Mouse (Mus musculus) ovary, postnatal 36 days (tissue): ENCODE data around the gene Cdh13.
"Not testable (repeated sequence)": the region's sequence is repeated elsewhere in the genome, so short reads cannot be mapped to it uniquely, and the experiment has no call there.

Experiments
- DNase-seq: peaks from one replicate; pipeline ENCODE4 v3.0.0; 2022; ENCODE audit warnings: low spot score, mixed read lengths

Cdh13 gene

GRCm38 (mm10) chr8:119353659-119354023 lies 1070.1 kb downstream of the Cdh13 start:
- no peak for DNase-seq

- not testable (repeated sequence) for DNase-seq
Measured at GRCm38 (mm10) chr8:119356631-119357030, 1073.1 kb downstream of the Cdh13 start.

- DNase-seq, result no peak
Measured at GRCm38 (mm10) chr8:119358175-119358574, 1074.6 kb downstream of the Cdh13 start.

GRCm38 (mm10) chr8:119358836-119359235 lies 1075.3 kb downstream of the Cdh13 start:
- peak; percentile 51 for DNase-seq

GRCm38 (mm10) chr8:119360686-119361295 lies 1077.3 kb downstream of the Cdh13 start:
- no peak for DNase-seq
